Mouse (Mus musculus) inflammation-experienced regulatory T-cells, adult 6 months (primary cell): ENCODE measurements around the gene Txlna. TPM values are rescaled to one million over a fixed set of nuclear protein-coding genes. Genes with fewer than 3 reads are reported as not detected.
A peak's percentile ranks its signal among the peaks of the same experiment; 100 is the strongest.

Source experiments
- ATAC-seq: one replicate; pipeline ENCODE4 v1.8.0; 2017
- polyA plus RNA-seq, 3 experiments: library from polyadenylated mRNA; unstranded; fragments of 100-300 nt; shearing (Covaris generic); gene quantifications; one replicate each; pipeline ENCODE4 v1.2.1; 2017

The Txlna gene
- 10 to 100 TPM; 17.1 to 26.8 (median 21.4) TPM for polyA plus RNA-seq

DNA sequence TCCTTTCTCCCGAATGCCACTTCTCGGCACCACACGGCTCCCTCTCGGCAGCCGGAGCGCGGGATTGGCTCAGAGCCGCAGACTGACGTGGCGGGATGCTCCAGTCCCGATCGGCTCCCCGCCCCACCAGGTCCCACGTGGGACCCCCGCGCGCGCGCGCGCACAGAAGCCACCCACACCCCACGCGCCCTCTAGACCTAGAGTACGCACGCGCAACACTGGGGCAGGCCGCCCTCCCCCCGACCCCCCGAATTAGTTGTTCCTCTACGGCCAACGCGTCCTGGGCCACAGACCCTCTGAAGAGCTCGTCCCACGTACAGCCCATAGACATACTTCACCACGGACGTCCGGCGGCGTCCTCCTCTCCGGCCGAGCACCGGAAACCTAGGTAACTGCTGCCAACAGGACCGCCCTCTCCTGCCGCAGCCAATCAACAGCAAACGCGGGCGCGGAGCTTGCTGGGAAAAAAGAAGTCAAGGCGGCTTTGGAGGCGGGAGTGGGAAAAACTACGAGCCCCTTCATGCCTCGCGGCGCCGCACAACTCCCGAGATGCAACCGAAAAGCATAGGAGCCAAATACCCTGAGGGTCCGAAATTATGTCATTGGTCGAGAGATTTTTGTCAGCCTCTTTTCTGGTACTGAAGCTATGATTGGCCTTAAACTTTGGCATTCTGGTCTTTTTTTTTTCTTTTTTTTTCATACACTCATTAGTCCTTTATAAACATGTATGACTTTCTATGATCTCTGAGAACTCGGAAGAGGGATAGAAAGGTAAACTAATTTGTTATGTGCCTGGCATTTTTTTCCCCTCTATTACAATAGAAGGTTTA lies at the start of gene Txlna:
Gene Txlna, minus strand, starts transcription at position 428 of the 830 bp plus-strand sequence.
- peak; percentile 93 for ATAC-seq

DNA sequence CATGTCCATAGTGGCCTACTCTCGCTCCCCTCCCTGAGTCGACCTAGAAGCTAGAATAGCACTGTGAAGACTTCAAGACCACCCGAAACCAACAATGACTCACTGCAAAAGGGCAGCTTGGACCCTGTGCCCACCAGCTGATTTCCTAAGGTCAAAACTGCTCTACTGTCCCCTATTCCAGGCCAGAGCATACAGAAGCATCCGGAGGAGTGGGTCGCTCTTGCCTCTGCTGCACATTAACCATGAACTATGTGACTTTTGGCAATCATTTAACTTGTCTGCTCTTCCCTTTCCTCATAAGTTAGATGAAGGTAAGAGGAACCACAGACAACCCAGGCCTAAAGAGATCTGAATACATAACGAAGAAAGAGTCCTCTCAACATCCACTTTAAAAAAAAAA lies 43.7 kb upstream of the Txlna start:
- ATAC-seq = no peak

DNA sequence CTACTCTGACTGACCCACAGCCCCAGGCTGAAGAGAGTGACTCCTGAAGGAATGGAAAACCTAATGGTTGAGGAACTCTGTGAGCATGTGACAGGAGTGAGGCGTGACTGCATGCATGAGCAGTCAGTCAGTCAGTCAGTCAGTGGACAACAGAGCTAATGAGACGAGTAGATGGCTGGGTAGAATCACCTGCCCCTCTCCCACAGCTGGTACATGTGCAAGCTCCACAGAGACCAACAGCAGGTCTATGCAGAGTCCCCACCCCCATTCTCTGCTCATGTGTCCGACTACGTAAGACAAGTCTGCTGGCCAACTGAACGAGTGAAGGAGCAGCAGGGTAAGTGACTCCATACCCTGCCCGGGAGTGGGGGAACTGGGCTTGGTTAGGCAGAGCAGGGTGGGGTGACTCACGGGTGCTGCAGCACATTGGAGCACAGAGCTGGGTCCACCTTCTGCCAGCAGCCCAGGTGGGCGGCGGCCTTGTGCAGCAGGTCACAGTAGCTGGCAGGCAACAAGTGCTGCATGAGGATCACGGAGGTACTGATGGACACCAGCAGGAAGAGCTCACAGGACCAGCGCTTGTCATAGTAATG lies 43.1 kb upstream of the Txlna start:
- no peak for ATAC-seq

DNA sequence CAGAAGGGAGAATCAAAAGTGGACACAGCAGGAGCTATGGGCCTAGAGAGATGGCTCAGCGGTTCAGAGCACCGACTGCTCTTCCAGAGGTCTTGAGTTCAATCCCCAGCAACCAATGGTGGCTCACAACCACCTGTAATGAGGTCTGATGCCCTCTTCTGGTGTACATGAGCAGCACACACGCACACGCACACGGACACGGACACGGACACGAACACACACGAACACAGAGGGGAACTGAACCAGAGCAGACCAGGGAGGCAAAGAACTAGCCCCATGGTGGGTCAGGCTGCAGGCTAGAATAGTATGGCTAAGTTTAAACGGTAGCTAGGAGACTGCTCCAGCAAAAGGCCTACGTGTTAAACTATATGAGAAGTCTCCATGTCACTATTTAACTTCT lies 41.0 kb upstream of the Txlna start:
- no peak for ATAC-seq

- no peak for ATAC-seq
Measured at GRCm38 (mm10) chr4:129672878-129673449, 32.1 kb upstream of the Txlna start.

- peak; percentile 78 for ATAC-seq
Measured at GRCm38 (mm10) chr4:129672083-129672877, 31.4 kb upstream of the Txlna start, which contains the start of gene Kpna6. Gene Kpna6 (minus strand): TSS chr4:129672767.

DNA sequence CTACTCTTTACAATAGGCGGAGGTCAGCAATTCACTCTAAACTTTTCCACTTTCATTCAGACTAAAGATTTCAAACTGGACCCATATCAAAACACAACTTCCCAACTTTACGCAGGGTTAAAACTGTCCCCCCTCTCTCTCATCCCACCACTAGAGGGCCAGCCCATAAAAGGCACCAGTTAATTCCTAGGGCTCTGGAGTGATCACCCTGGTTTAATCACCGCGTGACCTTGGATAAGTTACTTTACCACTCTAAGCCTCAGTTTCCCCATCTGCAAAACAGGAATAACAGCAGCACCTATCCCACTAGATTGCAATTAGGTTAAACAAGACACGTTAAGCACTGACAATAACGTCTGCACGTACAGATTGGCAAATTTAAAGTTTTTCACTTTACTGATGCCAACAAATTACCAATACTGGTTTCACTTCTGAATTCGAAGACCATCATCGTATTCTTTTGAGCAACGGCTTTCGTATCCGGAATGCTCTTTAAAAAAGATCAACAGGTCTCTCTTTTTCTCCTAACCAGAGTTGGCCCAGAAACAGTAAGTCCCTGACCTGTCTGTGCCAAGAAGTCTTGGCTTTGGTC lies 30.7 kb upstream of the Txlna start:
- ATAC-seq = peak; percentile 58

GRCm38 (mm10) chr4:129662255-129662813 lies 21.5 kb upstream of the Txlna start:
- ATAC-seq = no peak

DNA sequence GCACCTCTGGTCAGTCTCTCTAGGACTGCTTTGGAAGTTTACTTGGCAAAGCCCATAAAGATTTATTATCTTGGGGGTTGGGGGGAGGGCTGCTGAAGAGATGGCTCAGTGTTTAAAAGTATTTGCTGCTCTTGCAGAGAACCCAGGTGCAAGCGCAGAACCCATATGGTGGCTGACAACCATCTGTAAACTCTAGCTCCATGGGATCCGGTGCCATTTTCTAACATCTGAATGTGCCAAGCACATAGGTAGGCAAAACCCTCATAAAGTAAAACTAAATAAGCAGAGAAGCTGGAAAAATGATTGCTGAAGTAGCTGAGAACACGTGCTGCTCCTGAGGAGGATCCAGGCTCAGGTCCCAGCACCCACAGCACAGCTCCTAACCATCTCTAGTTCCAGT lies 20.7 kb upstream of the Txlna start:
- no peak for ATAC-seq

GRCm38 (mm10) chr4:129654770-129655169 lies 13.9 kb upstream of the Txlna start:
- ATAC-seq = no peak

GRCm38 (mm10) chr4:129650359-129650758 lies 9.5 kb upstream of the Txlna start:
- no peak for ATAC-seq

DNA sequence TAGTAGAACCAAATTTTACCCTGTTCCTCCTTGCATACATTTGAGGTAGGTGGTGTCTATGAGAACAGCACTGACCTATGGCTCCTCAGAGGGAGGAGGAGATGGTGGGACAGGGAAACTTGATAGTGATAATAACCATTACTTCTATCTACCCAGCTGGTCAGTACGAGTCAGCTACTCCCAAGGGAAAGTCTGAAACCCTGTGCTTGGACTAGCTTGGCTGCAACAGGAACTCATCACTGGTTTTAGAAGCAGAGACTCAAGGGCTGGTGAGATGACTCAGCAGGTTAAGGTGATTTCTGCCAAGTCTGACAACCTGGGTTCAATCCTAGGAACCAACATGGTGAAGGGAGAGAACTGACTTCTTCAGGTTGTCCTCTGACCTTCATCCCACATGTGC lies 7.8 kb upstream of the Txlna start:
- no peak for ATAC-seq

DNA sequence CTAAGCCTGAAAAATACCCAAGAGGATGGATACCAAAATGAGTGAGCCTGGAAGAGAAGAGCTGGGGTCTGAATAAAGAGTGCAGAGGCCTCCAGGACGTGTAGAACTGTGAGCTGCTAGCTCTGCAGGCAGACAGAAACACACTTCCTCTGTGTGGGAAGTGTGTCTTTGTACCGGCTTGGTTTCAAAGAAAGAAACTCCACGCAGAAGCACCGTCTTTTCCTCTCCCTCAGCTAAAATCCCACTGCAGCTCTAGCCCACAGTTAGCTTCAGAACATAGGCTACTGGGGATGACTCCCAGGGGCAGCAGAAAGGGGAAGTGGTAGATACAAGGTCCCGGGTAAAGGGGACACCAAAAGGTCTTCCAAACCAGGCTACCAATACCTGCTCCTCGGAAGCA lies 4.3 kb upstream of the Txlna start:
- no peak for ATAC-seq

- ATAC-seq = no peak
Measured at GRCm38 (mm10) chr4:129641756-129642155, 891 bp upstream of the Txlna start.

DNA sequence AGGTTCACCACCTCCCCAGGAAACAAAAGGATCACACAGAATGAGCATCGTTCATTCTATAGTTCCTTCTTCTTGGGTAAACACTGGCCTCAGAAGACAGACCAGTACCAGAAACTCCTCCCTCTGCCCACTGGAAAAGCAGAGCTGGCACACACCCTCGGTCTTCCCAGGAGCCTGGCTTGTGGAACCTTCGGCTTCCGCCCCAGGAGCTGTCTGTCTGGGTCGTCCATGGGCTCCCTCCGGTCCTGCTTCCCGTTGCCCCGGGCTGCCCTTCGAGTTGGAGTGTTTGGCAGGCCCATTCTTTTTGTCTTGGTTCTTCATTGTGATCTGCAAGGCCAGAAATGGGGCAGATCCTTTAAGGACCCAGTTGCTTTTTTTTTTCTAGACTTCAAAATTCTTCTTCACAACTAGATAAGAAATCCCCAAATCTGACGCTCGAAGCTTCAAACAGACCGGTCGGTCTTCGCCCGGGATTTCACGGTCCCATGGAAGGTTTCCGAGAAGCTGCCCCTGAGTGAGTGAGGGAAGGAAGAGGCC lies 696 bp downstream of the Txlna start:
- ATAC-seq = no peak

DNA sequence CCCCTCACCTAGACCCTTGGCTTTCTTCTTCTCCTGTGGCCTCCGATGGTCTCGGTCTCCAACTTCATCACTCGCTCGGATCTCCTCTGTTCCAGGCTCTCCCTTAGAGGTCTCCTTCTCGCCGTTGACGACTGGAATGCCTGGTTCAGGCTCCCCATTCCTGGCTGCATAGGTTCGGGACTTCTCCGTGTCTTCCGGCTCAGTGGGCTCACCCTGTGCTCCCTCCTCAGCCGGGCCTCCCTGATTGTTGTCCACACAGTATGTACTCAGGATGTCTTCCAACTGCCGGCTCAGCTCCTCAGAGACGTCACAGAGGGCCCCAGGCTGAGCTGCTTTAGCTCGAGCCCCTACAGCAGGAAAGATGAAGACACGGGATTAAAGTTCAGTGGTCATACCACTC lies 1.6 kb downstream of the Txlna start:
- no peak for ATAC-seq

- no peak for ATAC-seq
Measured at GRCm38 (mm10) chr4:129633852-129634251, 7.0 kb downstream of the Txlna start.

DNA sequence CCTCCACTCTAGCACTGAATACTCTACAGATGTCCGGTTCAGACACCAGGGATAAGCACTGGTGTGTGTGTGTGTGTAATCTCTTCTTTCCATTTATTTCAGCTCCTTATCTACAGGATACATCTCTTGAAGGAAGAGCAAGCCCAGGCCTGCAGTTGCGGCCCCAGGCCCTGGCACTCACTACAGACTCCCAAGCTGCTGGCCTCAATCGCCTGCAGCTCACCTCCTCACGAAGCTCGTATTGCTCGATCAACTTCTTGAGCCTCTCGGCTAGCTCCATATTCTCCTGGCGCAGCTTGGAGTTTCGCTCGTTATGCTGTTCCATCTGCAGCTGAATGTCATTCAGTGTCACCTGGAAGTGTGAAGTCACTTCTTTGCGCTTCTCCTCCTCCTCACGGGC lies 9.0 kb downstream of the Txlna start:
- ATAC-seq = no peak

DNA sequence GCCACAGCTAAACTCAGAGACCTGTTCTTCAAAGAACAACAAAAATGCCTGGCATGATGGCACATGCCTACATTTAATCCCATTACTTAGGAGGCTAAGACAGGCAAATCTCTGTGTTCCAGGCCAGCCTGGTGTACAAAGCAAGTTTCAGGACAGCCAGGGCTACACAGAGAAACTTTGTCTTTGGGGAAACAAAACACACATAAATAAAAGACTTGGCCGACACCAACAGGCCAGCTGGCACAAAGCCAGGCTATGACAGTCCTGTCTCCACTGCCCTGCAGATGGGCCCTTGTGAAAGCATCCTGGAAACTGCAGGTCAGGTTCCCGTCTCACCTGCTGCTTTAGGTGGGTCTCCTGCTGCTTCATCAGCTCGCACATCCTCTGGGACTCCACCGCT lies 9.9 kb downstream of the Txlna start:
- no peak for ATAC-seq

- no peak for ATAC-seq
Measured at GRCm38 (mm10) chr4:129626035-129626434, 14.8 kb downstream of the Txlna start.

DNA sequence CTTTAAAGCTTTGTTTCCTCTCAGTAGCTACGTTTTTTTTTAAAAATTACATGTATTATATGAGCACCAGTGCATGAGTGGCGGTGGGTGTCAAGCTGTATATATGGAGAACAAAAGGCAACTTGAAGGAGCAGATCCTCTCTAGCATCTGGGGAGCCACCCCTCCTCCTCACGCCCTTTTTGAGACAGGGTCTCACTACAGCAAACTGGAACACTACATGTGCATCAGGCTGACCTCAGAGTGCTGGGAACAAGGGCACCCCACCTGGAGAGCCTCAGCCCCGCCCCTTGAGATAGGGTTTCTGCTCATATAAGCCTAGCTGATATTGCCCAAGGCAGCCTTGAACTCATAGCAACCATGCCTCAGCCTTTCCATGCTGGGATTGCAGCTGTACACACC lies 15.4 kb downstream of the Txlna start:
- no peak for ATAC-seq

GRCm38 (mm10) chr4:129625029-129625370 lies 15.9 kb downstream of the Txlna start:
- ATAC-seq = peak; percentile 5
